Comparison of ENCODE assay signal across 9 mouse cellular contexts in the genomic region with DNA sequence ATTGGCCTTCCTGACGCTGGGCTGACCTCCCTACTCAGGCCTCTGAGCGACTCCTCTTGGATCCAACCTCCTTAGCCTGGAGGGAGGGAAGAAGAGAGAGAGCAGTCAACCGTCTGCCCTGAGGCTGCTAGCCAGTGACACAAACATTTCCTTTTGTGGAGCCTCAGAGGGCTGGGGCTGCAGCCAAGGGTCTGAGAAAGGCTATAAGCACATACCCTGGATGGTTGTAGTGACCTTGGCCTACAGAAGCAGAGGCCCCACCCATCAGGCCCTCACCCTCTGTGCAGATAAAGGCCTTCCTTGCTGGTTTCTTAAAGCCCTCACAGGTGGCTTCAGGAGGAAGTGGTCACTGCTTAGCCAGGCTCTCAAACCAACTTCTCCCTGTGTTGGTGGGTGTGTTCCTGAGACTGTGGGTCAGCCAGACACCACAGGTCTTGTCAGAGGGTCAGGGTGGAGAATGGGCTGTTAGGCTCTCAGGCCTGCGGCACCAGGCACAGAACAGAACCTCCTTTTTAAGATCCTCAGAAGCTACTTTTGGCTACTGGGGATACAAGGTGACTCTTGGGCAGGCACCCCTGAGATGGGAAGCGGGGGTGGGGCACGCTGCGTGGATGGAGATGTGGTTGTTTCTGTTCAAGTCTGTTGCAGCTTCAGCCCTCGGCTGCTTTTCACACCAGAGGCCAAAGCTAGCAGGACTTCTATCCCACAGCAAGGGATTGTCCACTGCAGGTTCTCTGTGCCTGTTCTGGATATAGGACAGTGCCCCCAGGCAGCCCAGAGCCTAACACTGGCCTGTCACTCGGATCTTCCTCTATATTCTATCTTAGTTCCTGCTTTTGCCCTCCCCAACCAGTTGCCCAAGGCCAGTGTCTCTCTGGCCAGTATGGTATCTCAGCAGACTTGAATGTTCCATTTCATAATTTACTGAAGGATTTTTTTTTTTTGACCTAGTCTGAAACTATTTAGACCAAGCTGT. TPM values are rescaled to one million over a fixed set of nuclear protein-coding genes. Genes with fewer than 3 reads are reported as not detected.
DNase-seq lines count a peak whose midpoint lies in the region; ATAC-seq lines count a peak whose summit lies in the region.
"Had no signal": no experiment of that assay in that cellular context is flagged by ENCODE, and none has a peak within 500 bp of the region (broad histone marks: within the 10 kb centered on the region; RNA-seq: fewer than 3 reads in every experiment).

No protein-coding gene starts in this region.

- H3K27ac ChIP-seq in embryonic facial prominence, embryonic 10.5 days (replicated peaks): peak overlapping the region; percentile 76
- peak overlapping the region; percentile 75 for H3K27ac ChIP-seq in hindbrain, embryonic 16.5 days (ENCODE audit: low read depth, low read length)
- peak overlapping the region; percentile 76 for H3K27ac ChIP-seq in liver, embryonic 16.5 days (ENCODE audit: low read length)
- H3K27ac ChIP-seq in neural tube, embryonic 14.5 days (ENCODE audit: low read depth, low read length): peak overlapping the region; percentile 36; the same call in 1 of the 2 replicates

- H3K27me3 ChIP-seq in embryonic facial prominence, embryonic 10.5 days (replicated peaks; ENCODE audit: low read depth, poor library complexity, severe bottlenecking): no peaks in the 10 kb centered on the region
- no peaks in the 10 kb centered on the region for H3K27me3 ChIP-seq in hindbrain, embryonic 16.5 days (replicated peaks; ENCODE audit: control insufficient read depth, insufficient read depth, low read length)
- no peaks in the 10 kb centered on the region for H3K27me3 ChIP-seq in liver, embryonic 16.5 days (ENCODE audit: control insufficient read depth, insufficient read depth, low read depth, low read length)
- no peaks in the 10 kb centered on the region for H3K27me3 ChIP-seq in neural tube, embryonic 14.5 days (ENCODE audit: control insufficient read depth, insufficient read depth, low read length)
- H3K27me3 ChIP-seq: Patski had no signal

- DNase-seq in heart, adult 18-20 months: peak; percentile 42 to 45
- no peak for DNase-seq in heart, adult 9 months (ENCODE audit: low spot score in 2 of 2)
- no peak for DNase-seq in embryonic facial prominence, embryonic 10.5 days (ENCODE audit: low spot score)
- no peak for DNase-seq in retina, postnatal 1 day
- DNase-seq in gastrocnemius, postnatal 10 days: no peak

- ATAC-seq in hindbrain, embryonic 16.5 days: no peak
- 0 out of 2 replicates have a peak, but pooled peaks have one; percentile 1 for ATAC-seq in liver, embryonic 16.5 days (ENCODE audit: low read depth)
- no peak for ATAC-seq in neural tube, embryonic 14.5 days (ENCODE audit: low read depth)
- ATAC-seq: Patski had no signal

- no peaks in the 10 kb centered on the region for H3K9me3 ChIP-seq in embryonic facial prominence, embryonic 10.5 days
- no peaks in the 10 kb centered on the region for H3K9me3 ChIP-seq in hindbrain, embryonic 16.5 days (ENCODE audit: control insufficient read depth, low read length)
- H3K9me3 ChIP-seq in liver, embryonic 16.5 days (replicated peaks; ENCODE audit: control insufficient read depth, low read length): no peaks in the 10 kb centered on the region
- H3K9me3 ChIP-seq in neural tube, embryonic 14.5 days (ENCODE audit: control insufficient read depth, low read length): no peaks in the 10 kb centered on the region

- H3K4me2 ChIP-seq in hindbrain, embryonic 16.5 days (ENCODE audit: low read length): no peak overlapping the region
- H3K4me2 ChIP-seq in liver, embryonic 16.5 days (ENCODE audit: low read depth, low read length): no peak overlapping the region
- H3K4me2 ChIP-seq in neural tube, embryonic 14.5 days (ENCODE audit: low read depth, low read length): no peak overlapping the region

- no peaks in the 10 kb centered on the region for H3K36me3 ChIP-seq in embryonic facial prominence, embryonic 10.5 days (replicated peaks)
- no peaks in the 10 kb centered on the region for H3K36me3 ChIP-seq in hindbrain, embryonic 16.5 days (ENCODE audit: control insufficient read depth, insufficient read depth, low read length)
- no peaks in the 10 kb centered on the region for H3K36me3 ChIP-seq in liver, embryonic 16.5 days (ENCODE audit: control insufficient read depth, insufficient read depth)
- no peaks in the 10 kb centered on the region for H3K36me3 ChIP-seq in neural tube, embryonic 14.5 days (ENCODE audit: control insufficient read depth, insufficient read depth, low read length)

- H3K9ac ChIP-seq in hindbrain, embryonic 16.5 days (ENCODE audit: low read depth, low read length): peak overlapping the region; percentile 46
- peak overlapping the region; percentile 47 for H3K9ac ChIP-seq in liver, embryonic 16.5 days (ENCODE audit: low read depth, low read length)
- H3K9ac ChIP-seq in neural tube, embryonic 14.5 days (replicated peaks; ENCODE audit: low read depth, low read length): no peak overlapping the region

- no peak overlapping the region for H3K4me3 ChIP-seq in embryonic facial prominence, embryonic 10.5 days
- H3K4me3 ChIP-seq in hindbrain, embryonic 16.5 days (ENCODE audit: low read length): no peak overlapping the region
- H3K4me3 ChIP-seq in liver, embryonic 16.5 days (ENCODE audit: low read depth, low read length): no peak overlapping the region
- no peak overlapping the region for H3K4me3 ChIP-seq in neural tube, embryonic 14.5 days (ENCODE audit: low read depth, low read length)

- 68% methylated on average over 9 of the region's 9 CpGs for WGBS in embryonic facial prominence, embryonic 10.5 days
- WGBS in hindbrain, embryonic 16.5 days: 67% methylated on average over 9 of the region's 9 CpGs
- WGBS in liver, embryonic 16.5 days (ENCODE audit: insufficient replicate concordance): 35% methylated on average over 9 of the region's 9 CpGs
- WGBS in neural tube, embryonic 14.5 days: 76% methylated on average over 9 of the region's 9 CpGs

- peaks cover 37% of the 10 kb centered on the region for H3K4me1 ChIP-seq in embryonic facial prominence, embryonic 10.5 days
- H3K4me1 ChIP-seq in hindbrain, embryonic 16.5 days (ENCODE audit: control insufficient read depth, insufficient read depth, low read depth, low read length): peaks cover 14% of the 10 kb centered on the region
- H3K4me1 ChIP-seq in liver, embryonic 16.5 days (ENCODE audit: control insufficient read depth, low read depth, low read length): peaks cover 33% of the 10 kb centered on the region
- peaks cover 8% of the 10 kb centered on the region for H3K4me1 ChIP-seq in neural tube, embryonic 14.5 days (ENCODE audit: control insufficient read depth, insufficient read depth, low read length)

RNA-seq across cellular contexts. Expression of a gene that starts 34.1 kb away (rescaled TPM):
- total RNA-seq in heart, adult 18-20 months (2021): 100 to 1,000 TPM; 212 TPM
- 3,352 and 3,592 TPM in 2 replicates for polyA plus RNA-seq in embryonic facial prominence, embryonic 10.5 days (2016; fragmentation: Nextera tagmentation; extraction: Ambion mirVana)
- 1,165 and 1,204 TPM in 2 replicates for polyA plus RNA-seq in hindbrain, embryonic 16.5 days (2015; fragmentation: Nextera tagmentation; extraction: Ambion mirVana)
- polyA plus RNA-seq in liver, embryonic 16.5 days (2015; fragmentation: Nextera tagmentation; extraction: Ambion mirVana): 500 and 746 TPM in 2 replicates
- polyA plus RNA-seq in neural tube, embryonic 14.5 days (2014; fragmentation: Nextera tagmentation; extraction: Ambion mirVana): 1,651 and 1,970 TPM in 2 replicates
- total RNA-seq in gastrocnemius, postnatal 10 days (2021): 100 to 1,000 TPM; 358 to 428 TPM

Comparison
In these comparisons a context has a peak if more than half of its experiments do, and no peak if none do; other contexts are left out.
1. DNase-seq: peak in heart, adult 18-20 months (2 of 2); none in heart, adult 9 months (0 of 2), embryonic facial prominence, embryonic 10.5 days (single experiment), retina, postnatal 1 day (single experiment) and gastrocnemius, postnatal 10 days (single experiment).
2. Peak in every context shown above with its lines, with median percentiles within 50 percentile points of each other: H3K27ac ChIP-seq.